Mouse (Mus musculus) midbrain, embryonic 15.5 days (tissue): Measurements from ENCODE around the gene Slc31a2. TPM values are rescaled to one million over a fixed set of nuclear protein-coding genes. Genes with fewer than 3 reads are reported as not detected.
A peak's percentile ranks its signal among the peaks of the same experiment; 100 is the strongest.

Experiments
- ATAC-seq: fragments of 200-750 bp; cut with Nextera tagmentation; replicated peaks from 2 replicates; pipeline ENCODE4 v1.8.0; 2017; ENCODE audit warnings: moderate TSS enrichment
- H3K27ac ChIP-seq: fragments of 300-500 bp; sonication (generic); 2 replicates; pipeline ENCODE4 v1.5.1; 2015; ENCODE audit warnings: mild to moderate bottlenecking, inconsistent platforms
- H3K27me3 ChIP-seq: fragments of 300-500 bp; sonication (generic); replicated peaks from 2 replicates; pipeline ENCODE4 v1.6.1; 2015; ENCODE audit warnings: inconsistent platforms
- H3K36me3 ChIP-seq: fragments of 300-500 bp; sonication (generic); replicated peaks from 2 replicates; pipeline ENCODE4 v1.6.1; 2015; ENCODE audit warnings: inconsistent platforms
- H3K4me1 ChIP-seq: fragments of 300-500 bp; sonication (generic); 2 replicates; pipeline ENCODE4 v1.6.1; 2015; ENCODE audit warnings: inconsistent platforms
- H3K4me2 ChIP-seq: fragments of 300-500 bp; sonication (generic); 2 replicates; pipeline ENCODE4 v1.6.1; 2015; ENCODE audit warnings: inconsistent platforms, mild to moderate bottlenecking, moderate library complexity
- H3K4me3 ChIP-seq: fragments of 300-500 bp; sonication (generic); 2 replicates; pipeline ENCODE4 v1.5.1; 2015; ENCODE audit warnings: mild to moderate bottlenecking, inconsistent platforms
- H3K9ac ChIP-seq: fragments of 300-500 bp; sonication (generic); 2 replicates; pipeline ENCODE4 v1.6.1; 2015; ENCODE audit warnings: mild to moderate bottlenecking, inconsistent platforms
- H3K9me3 ChIP-seq: fragments of 300-500 bp; sonication (generic); 2 replicates; pipeline ENCODE4 v1.6.1; 2016; ENCODE audit warnings: inconsistent platforms
- WGBS: fragments of 180-500 bp; shearing (Covaris S2); methylation state at CpG from one replicate; pipeline ENCODE4 v1.1.7; 2015; ENCODE audit warnings: mixed read lengths; 5-methylcytosine and 5-hydroxymethylcytosine counted together
- polyA plus RNA-seq: library from polyadenylated mRNA; unstranded; fragments of >200 nt; fragmentation: Nextera tagmentation; extraction: Ambion mirVana; gene quantifications from 2 replicates; pipeline ENCODE4 v1.2.1, GENCODE M21; 2015

Slc31a2 gene
- 19.3 and 19.7 TPM in 2 replicates for polyA plus RNA-seq

DNA sequence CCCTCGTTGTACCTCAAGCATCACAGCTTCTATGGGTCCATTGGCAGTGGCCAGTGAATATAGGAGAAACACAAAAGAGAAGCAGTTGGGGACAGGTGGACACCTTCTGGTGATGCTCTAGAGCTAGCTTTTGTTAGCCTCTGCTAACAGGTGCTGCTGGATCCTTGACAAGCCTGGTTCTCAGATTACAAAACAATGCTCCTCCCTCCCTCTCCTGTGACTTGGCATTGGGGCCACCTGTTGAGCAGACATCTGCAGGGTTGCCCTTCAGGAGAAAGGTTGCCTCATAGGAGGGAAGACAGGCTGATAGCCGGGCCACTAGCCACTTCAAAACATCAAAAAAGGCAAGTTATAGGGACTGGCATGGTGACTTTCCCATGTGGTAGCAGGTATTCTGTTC, at the start of gene Slc31a2:
Gene Slc31a2 (plus strand): TSS at position 287 of the 400 bp plus-strand sequence.
- H3K36me3 ChIP-seq: no peaks in the 10 kb centered on the region
- no peak within 1 kb of the TSS for H3K27ac ChIP-seq
- H3K4me3 ChIP-seq: no peak within 1 kb of the TSS
- H3K4me1 ChIP-seq: no peaks in the 10 kb centered on the region
- ATAC-seq: no peak
- H3K9ac ChIP-seq: no peak within 1 kb of the TSS
- no peaks in the 10 kb centered on the region for H3K27me3 ChIP-seq
- H3K9me3 ChIP-seq: no peaks in the 10 kb centered on the region
- 55% methylated on average over 2 of the region's 2 CpGs for WGBS
- H3K4me2 ChIP-seq: no peak within 1 kb of the TSS

DNA sequence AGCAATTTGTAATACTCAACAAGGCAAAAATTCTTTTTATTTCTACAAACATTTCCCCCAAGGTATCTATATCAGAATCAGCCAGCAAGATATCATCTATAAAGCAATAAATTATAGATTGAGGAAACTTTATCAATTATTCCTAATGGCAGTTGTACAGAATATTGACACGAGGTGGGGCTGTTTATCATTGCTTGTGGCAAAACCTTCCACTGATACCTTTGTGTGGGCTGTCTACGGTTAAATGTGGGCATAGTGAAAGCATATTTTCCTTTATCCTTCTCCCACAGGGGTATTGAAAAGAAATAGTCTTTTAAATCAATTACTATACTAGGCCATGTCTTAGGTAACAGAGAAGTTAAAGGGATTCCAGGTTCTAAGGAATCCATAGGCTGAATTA, 48.9 kb upstream of the Slc31a2 start:
- no peak overlapping the region for H3K4me2 ChIP-seq
- 78% methylated on average over 2 of the region's 2 CpGs for WGBS
- H3K9ac ChIP-seq: no peak overlapping the region
- no peaks in the 10 kb centered on the region for H3K27me3 ChIP-seq
- H3K4me3 ChIP-seq: no peak overlapping the region
- H3K9me3 ChIP-seq: no peaks in the 10 kb centered on the region
- H3K4me1 ChIP-seq: peaks cover 8% of the 10 kb centered on the region
- H3K36me3 ChIP-seq: no peaks in the 10 kb centered on the region
- no peak overlapping the region for H3K27ac ChIP-seq
- ATAC-seq: no peak

- H3K4me1 ChIP-seq: no peaks in the 10 kb centered on the region
- H3K9ac ChIP-seq: no peak overlapping the region
- H3K27me3 ChIP-seq: no peaks in the 10 kb centered on the region
- WGBS: 47% methylated on average over 10 of the region's 10 CpGs
- no peak overlapping the region for H3K4me3 ChIP-seq
- H3K4me2 ChIP-seq: no peak overlapping the region
- peak; percentile 54; the same call in 1 of the 2 replicates for ATAC-seq
- no peaks in the 10 kb centered on the region for H3K36me3 ChIP-seq
- H3K27ac ChIP-seq: no peak overlapping the region
- H3K9me3 ChIP-seq: no peaks in the 10 kb centered on the region
These were observed 34.0 kb upstream of the Slc31a2 start for GRCm38 (mm10) chr4:62228391-62228790.

DNA sequence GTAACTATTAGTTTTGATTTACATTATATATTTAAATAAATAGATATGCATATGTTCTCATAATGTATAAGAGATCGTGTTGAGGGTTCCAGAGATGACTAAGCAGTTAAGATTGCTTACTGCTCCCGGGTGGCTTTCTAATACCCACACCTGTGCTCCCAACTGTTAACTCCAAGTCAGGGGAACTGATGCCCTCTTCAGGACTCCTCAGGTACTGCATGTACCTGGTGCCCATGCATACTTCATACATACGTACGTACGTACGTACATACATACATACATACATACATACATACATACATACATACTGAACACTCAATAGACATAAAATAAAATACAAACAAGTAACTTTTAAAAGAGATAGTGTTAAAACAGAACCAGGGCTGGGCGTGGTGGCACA, 32.9 kb upstream of the Slc31a2 start:
- no peak overlapping the region for H3K9ac ChIP-seq
- no peak overlapping the region for H3K4me2 ChIP-seq
- H3K4me3 ChIP-seq: no peak overlapping the region
- H3K4me1 ChIP-seq: no peaks in the 10 kb centered on the region
- H3K36me3 ChIP-seq: no peaks in the 10 kb centered on the region
- WGBS: 90% methylated on average over 7 of the region's 7 CpGs
- H3K9me3 ChIP-seq: no peaks in the 10 kb centered on the region
- no peak for ATAC-seq
- H3K27ac ChIP-seq: no peak overlapping the region
- no peaks in the 10 kb centered on the region for H3K27me3 ChIP-seq

DNA sequence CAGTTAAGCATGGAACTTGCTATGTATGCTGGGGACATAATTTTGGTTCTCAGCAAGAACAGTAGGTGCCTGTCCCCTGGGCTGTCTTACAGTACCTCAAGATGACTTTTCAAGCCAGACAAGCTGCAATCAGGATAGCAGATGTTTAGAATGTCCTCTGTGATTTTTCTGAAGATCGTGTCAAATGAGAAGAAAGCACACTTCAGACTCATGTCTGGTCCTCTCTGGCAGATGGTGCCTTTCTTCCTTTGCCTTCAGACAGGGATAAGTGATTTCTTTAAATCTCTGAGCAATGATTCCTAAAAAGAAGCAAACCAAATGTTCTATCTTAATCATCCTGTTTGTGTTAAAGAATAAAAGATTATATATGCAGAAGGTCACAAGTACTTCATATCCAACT, 32.2 kb upstream of the Slc31a2 start:
- no peak overlapping the region for H3K9ac ChIP-seq
- no peaks in the 10 kb centered on the region for H3K4me1 ChIP-seq
- no peaks in the 10 kb centered on the region for H3K27me3 ChIP-seq
- H3K36me3 ChIP-seq: no peaks in the 10 kb centered on the region
- no peak overlapping the region for H3K27ac ChIP-seq
- H3K4me2 ChIP-seq: no peak overlapping the region
- H3K9me3 ChIP-seq: no peaks in the 10 kb centered on the region
- 83% methylated on average over 1 of the region's 1 CpGs for WGBS
- ATAC-seq: no peak
- H3K4me3 ChIP-seq: no peak overlapping the region

DNA sequence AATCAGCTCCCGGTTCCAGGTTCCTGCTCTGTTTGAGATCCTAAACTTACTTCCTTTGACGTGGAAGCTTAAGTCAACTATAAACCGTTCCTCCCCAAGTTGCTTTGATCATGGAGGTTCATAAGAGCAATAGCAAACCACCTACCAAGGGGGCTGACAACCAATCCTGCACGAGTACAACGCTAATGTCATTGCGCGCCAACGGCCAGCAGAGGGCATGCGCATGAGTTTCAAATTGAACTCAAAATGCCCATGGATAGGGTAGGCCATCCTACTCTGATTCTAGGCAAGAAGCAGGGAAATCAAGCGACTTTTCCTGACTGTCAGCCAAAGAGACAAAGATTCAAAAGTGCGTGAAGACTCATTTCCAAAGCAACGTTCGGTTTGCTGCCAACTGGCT, 31.6 kb upstream of the Slc31a2 start, which contains the start of gene Zfp37:
Gene Zfp37 (minus strand): TSS at position 279 of the 400 bp plus-strand sequence.
- Histone ChIP-seq H3K27ac (no peak within 1 kb of the TSS), H3K27me3 (no peaks in the 10 kb centered on the region), H3K4me2 (no peak within 1 kb of the TSS), H3K9ac (no peak within 1 kb of the TSS), H3K9me3 (no peaks in the 10 kb centered on the region), H3K4me1 (no peaks in the 10 kb centered on the region), H3K36me3 (no peaks in the 10 kb centered on the region), H3K4me3 (no peak within 1 kb of the TSS)
- 78% methylated on average over 13 of the region's 13 CpGs for WGBS
- ATAC-seq: no peak

DNA sequence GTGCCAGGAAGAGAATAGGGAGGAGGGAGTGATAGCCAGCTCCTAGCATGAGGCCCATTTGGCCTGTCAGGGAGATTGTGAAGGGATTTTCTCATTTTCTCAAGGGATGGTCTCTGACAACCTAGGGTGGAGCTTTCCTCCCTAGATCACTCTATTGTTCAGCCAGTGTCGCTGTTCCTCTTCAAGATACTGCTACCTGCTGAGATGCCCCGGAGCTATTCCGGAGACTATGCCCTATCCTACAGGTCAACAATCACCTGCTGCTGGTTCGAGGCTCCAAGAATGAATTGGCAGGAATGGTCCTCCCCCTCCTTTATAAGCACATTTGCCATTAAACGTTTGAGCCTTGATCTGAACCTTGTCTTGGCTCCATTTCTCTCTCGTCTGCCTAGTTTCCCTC, 21.8 kb upstream of the Slc31a2 start:
- H3K27me3 ChIP-seq: no peaks in the 10 kb centered on the region
- H3K9me3 ChIP-seq: no peaks in the 10 kb centered on the region
- 62% methylated on average over 6 of the region's 6 CpGs for WGBS
- no peak overlapping the region for H3K9ac ChIP-seq
- no peak overlapping the region for H3K27ac ChIP-seq
- no peaks in the 10 kb centered on the region for H3K4me1 ChIP-seq
- H3K4me3 ChIP-seq: no peak overlapping the region
- ATAC-seq: no peak
- no peaks in the 10 kb centered on the region for H3K36me3 ChIP-seq
- no peak overlapping the region for H3K4me2 ChIP-seq

- H3K9ac ChIP-seq: no peak overlapping the region
- no peaks in the 10 kb centered on the region for H3K27me3 ChIP-seq
- H3K36me3 ChIP-seq: no peaks in the 10 kb centered on the region
- no peak overlapping the region for H3K4me2 ChIP-seq
- H3K9me3 ChIP-seq: no peaks in the 10 kb centered on the region
- no peak for ATAC-seq
- no peak overlapping the region for H3K27ac ChIP-seq
- 48% methylated on average over 4 of the region's 4 CpGs for WGBS
- H3K4me1 ChIP-seq: no peaks in the 10 kb centered on the region
- H3K4me3 ChIP-seq: no peak overlapping the region
These were observed 14.0 kb upstream of the Slc31a2 start for GRCm38 (mm10) chr4:62248328-62248727.

GRCm38 (mm10) chr4:62250896-62251544, 11.3 kb upstream of the Slc31a2 start:
- WGBS: 39% methylated on average over 3 of the region's 3 CpGs
- no peaks in the 10 kb centered on the region for H3K27me3 ChIP-seq
- no peak overlapping the region for H3K4me3 ChIP-seq
- no peaks in the 10 kb centered on the region for H3K9me3 ChIP-seq
- no peak overlapping the region for H3K9ac ChIP-seq
- no peak for ATAC-seq
- H3K27ac ChIP-seq: no peak overlapping the region
- no peaks in the 10 kb centered on the region for H3K36me3 ChIP-seq
- H3K4me2 ChIP-seq: no peak overlapping the region
- no peaks in the 10 kb centered on the region for H3K4me1 ChIP-seq

- Histone ChIP-seq H3K27me3 (no peaks in the 10 kb centered on the region), H3K9me3 (no peaks in the 10 kb centered on the region), H3K27ac (no peak overlapping the region), H3K9ac (no peak overlapping the region), H3K36me3 (no peaks in the 10 kb centered on the region), H3K4me2 (no peak overlapping the region), H3K4me3 (no peak overlapping the region), H3K4me1 (no peaks in the 10 kb centered on the region)
- 95% methylated on average over 4 of the region's 4 CpGs for WGBS
- no peak for ATAC-seq
These were observed 10.6 kb upstream of the Slc31a2 start for GRCm38 (mm10) chr4:62251776-62252175.

DNA sequence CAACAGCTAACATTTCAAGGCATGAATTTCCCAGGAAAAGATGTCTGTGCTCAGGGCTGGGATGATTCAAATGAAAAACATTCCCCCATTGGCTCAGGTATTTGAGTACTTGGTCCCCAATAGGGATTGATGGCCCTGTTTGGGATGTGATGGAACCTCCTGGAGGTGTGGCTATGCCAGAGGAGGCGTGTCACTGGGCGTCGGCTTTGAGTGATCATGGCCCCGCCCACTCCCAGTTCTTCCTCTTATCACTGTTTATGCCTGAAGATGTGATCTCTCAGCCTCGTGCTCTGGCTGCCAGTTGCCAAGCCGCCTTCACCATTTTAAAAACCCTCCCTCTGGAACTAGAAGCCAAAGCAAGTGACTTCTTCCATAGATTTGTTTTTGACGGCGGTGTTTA, 7.8 kb upstream of the Slc31a2 start:
- no peak overlapping the region for H3K9ac ChIP-seq
- ATAC-seq: no peak
- H3K4me2 ChIP-seq: no peak overlapping the region
- H3K4me3 ChIP-seq: no peak overlapping the region
- no peaks in the 10 kb centered on the region for H3K9me3 ChIP-seq
- no peaks in the 10 kb centered on the region for H3K36me3 ChIP-seq
- no peaks in the 10 kb centered on the region for H3K4me1 ChIP-seq
- H3K27ac ChIP-seq: no peak overlapping the region
- no peaks in the 10 kb centered on the region for H3K27me3 ChIP-seq
- 70% methylated on average over 8 of the region's 8 CpGs for WGBS

DNA sequence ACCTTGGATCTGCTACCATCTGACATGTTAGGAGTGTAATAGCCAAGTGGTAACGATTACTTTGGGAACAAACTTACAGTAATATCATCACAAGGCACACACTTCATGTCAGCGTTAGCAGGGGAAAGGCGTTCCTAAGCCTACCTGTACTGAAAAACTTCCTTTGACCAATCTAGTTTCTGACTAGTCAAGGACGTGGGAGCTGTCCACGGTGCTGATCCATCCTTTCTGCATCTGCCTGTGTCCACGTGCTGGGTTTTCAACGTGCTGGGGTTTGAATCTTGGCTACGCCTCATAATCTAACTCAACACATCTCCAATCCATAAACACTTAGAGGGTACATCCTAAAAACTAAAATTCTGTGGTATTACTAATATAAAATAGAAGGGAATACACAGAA, 5.4 kb upstream of the Slc31a2 start:
- WGBS: 33% methylated on average over 8 of the region's 8 CpGs

GRCm38 (mm10) chr4:62263133-62263844, 927 bp downstream of the Slc31a2 start:
- no peak overlapping the region for H3K4me2 ChIP-seq

More for the DNA sequence above, 5.4 kb upstream of the Slc31a2 start:
- no peaks in the 10 kb centered on the region for H3K27me3 ChIP-seq
- no peak for ATAC-seq
- no peak overlapping the region for H3K27ac ChIP-seq
- H3K9ac ChIP-seq: no peak overlapping the region
- H3K36me3 ChIP-seq: no peaks in the 10 kb centered on the region
- no peaks in the 10 kb centered on the region for H3K9me3 ChIP-seq
- H3K4me2 ChIP-seq: no peak overlapping the region
- H3K4me3 ChIP-seq: no peak overlapping the region
- no peaks in the 10 kb centered on the region for H3K4me1 ChIP-seq

More at GRCm38 (mm10) chr4:62263133-62263844, 927 bp downstream of the Slc31a2 start:
- Histone ChIP-seq H3K9me3 (no peaks in the 10 kb centered on the region), H3K4me1 (no peaks in the 10 kb centered on the region), H3K36me3 (no peaks in the 10 kb centered on the region), H3K27me3 (no peaks in the 10 kb centered on the region), H3K9ac (no peak overlapping the region), H3K4me3 (no peak overlapping the region), H3K27ac (no peak overlapping the region)
- WGBS: 35% methylated on average over 7 of the region's 7 CpGs
- 0 out of 2 replicates have a peak, but pooled peaks have one; percentile 20 for ATAC-seq
